Comparison of ENCODE assay signal across 8 mouse cellular contexts in the genomic region with DNA sequence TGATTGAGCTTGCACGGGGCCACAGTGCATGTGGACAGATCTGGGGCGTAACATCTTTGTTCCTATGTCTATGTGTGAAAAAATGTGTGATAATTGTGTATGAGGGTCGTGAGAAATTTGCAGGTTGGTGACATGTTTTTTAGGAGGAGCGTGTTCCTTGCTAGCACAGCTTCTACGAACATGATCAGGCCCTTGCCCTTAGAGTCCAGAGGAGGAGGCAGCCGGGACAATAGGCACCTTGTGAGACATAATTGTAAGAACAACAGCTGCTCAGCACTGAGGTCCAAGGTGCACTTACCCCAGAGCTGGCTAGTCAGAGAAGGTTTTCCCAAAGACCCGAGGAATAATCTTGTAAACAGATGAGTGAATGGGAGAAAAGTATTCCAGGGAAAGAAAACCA. TPM values are rescaled to one million over a fixed set of nuclear protein-coding genes. Genes with fewer than 3 reads are reported as not detected.
DNase-seq lines count a peak whose midpoint lies in the region; ATAC-seq and TF ChIP-seq lines count a peak whose summit lies in the region.

No protein-coding gene starts in this region.

- no peaks in the 10 kb centered on the region for H3K9me3 ChIP-seq in embryonic facial prominence, embryonic 11.5 days (replicated peaks; ENCODE audit: control insufficient read depth, low read length)
- H3K9me3 ChIP-seq in liver, embryonic 16.5 days (replicated peaks; ENCODE audit: control insufficient read depth, low read length): no peaks in the 10 kb centered on the region

- DNase-seq in gastrocnemius, adult 2 months: no peak
- DNase-seq in gastrocnemius, postnatal 4 days (ENCODE audit: low spot score in 2 of 2): no peak
- DNase-seq in embryonic facial prominence, embryonic 11.5 days (ENCODE audit: low spot score): no peak
- DNase-seq in kidney, adult 11 months: peak; percentile 44
- no peak for DNase-seq in gastrocnemius, postnatal 36 days
- DNase-seq in T-cell, adult 2 months (ENCODE audit: low spot score): no peak

- no peak overlapping the region for H3K27ac ChIP-seq in gastrocnemius, adult 2 months
- H3K27ac ChIP-seq in embryonic facial prominence, embryonic 11.5 days (replicated peaks; ENCODE audit: low read depth, low read length): no peak overlapping the region
- H3K27ac ChIP-seq in liver, embryonic 16.5 days (ENCODE audit: low read length): no peak overlapping the region

- no peaks in the 10 kb centered on the region for H3K27me3 ChIP-seq in embryonic facial prominence, embryonic 11.5 days (ENCODE audit: control insufficient read depth, insufficient read depth, low read length)
- H3K27me3 ChIP-seq in liver, embryonic 16.5 days (ENCODE audit: control insufficient read depth, insufficient read depth, low read depth, low read length): peaks cover 29% of the 10 kb centered on the region

- TF ChIP-seq CTCF in gastrocnemius, adult 2 months (IDR thresholded peaks at IDR 0.05): no peak

- peaks cover 3% of the 10 kb centered on the region; the same call in 1 of the 2 replicates for H3K4me1 ChIP-seq in embryonic facial prominence, embryonic 11.5 days (ENCODE audit: control insufficient read depth, insufficient read depth, low read length)
- H3K4me1 ChIP-seq in liver, embryonic 16.5 days (ENCODE audit: control insufficient read depth, low read depth, low read length): peaks cover 3% of the 10 kb centered on the region; the same call in 1 of the 2 replicates

- WGBS in embryonic facial prominence, embryonic 11.5 days: 24% methylated on average over 7 of the region's 7 CpGs
- 37% methylated on average over 7 of the region's 7 CpGs for WGBS in liver, embryonic 16.5 days (ENCODE audit: insufficient replicate concordance)

- H3K4me3 ChIP-seq in gastrocnemius, adult 2 months: peak overlapping the region; percentile 93
- H3K4me3 ChIP-seq in embryonic facial prominence, embryonic 11.5 days (ENCODE audit: low read depth, low read length): no peak overlapping the region
- no peak overlapping the region; the same call in 1 of the 2 replicates for H3K4me3 ChIP-seq in liver, embryonic 16.5 days (ENCODE audit: low read depth, low read length)

- H3K9ac ChIP-seq in embryonic facial prominence, embryonic 11.5 days (replicated peaks; ENCODE audit: low read length): no peak overlapping the region
- no peak overlapping the region for H3K9ac ChIP-seq in liver, embryonic 16.5 days (ENCODE audit: low read depth, low read length)

- ATAC-seq in embryonic facial prominence, embryonic 11.5 days (replicated peaks; ENCODE audit: insufficient number of reproducible peaks, low FRiP score, low TSS enrichment, low read depth): no peak
- no peak for ATAC-seq in liver, embryonic 16.5 days (ENCODE audit: low read depth)
- ATAC-seq in megakaryocyte, adult 5-6 weeks (ENCODE audit: poor library complexity, severe bottlenecking): no peak

- H3K36me3 ChIP-seq in embryonic facial prominence, embryonic 11.5 days (replicated peaks; ENCODE audit: control insufficient read depth, insufficient read depth, low read depth, low read length): no peaks in the 10 kb centered on the region
- H3K36me3 ChIP-seq in liver, embryonic 16.5 days (ENCODE audit: control insufficient read depth, insufficient read depth): no peaks in the 10 kb centered on the region

- H3K4me2 ChIP-seq in embryonic facial prominence, embryonic 11.5 days (ENCODE audit: low read depth, low read length): peak overlapping the region; percentile 74; the same call in 1 of the 2 replicates
- H3K4me2 ChIP-seq in liver, embryonic 16.5 days (ENCODE audit: low read depth, low read length): peak overlapping the region; percentile 60; the same call in 1 of the 2 replicates

- intact Hi-C loops in gastrocnemius, adult 2 months (cut with DNase I): loop anchor here (5.0 kb wide), 2 partner anchors 51 to 94 kb away; no protein-coding TSS in a partner anchor
- intact Hi-C loops in gastrocnemius, postnatal 36 days (cut with DNase I): loop anchor here (5.0 kb wide), 3 partner anchors 46 to 94 kb away; no protein-coding TSS in a partner anchor

RNA-seq across cellular contexts. Expression of gene Rras2, which starts 0.6 kb away (rescaled TPM):
- total RNA-seq in gastrocnemius, adult 2 months (2021): 10 to 100 TPM; 15.6 to 20.1 TPM
- 10 to 100 TPM; 35.9 to 36.5 TPM for total RNA-seq in gastrocnemius, postnatal 4 days (2021)
- 28.0 and 32.2 TPM in 2 replicates for polyA plus RNA-seq in embryonic facial prominence, embryonic 11.5 days (2014; fragmentation: Nextera tagmentation; extraction: Ambion mirVana)
- polyA plus RNA-seq in liver, embryonic 16.5 days (2015; fragmentation: Nextera tagmentation; extraction: Ambion mirVana): 5.9 and 6.8 TPM in 2 replicates
- 10 to 100 TPM; 15.3 to 15.7 TPM for total RNA-seq in gastrocnemius, postnatal 36 days (2021)
- total RNA-seq in megakaryocyte, adult 5-6 weeks (2015): 3.3 and 4.1 TPM in 2 replicates
- 2.7 and 4.8 TPM in 2 replicates for total RNA-seq in megakaryocyte, adult 5-6 weeks (2017)
